Mouse (Mus musculus) heart, adult 2 months (tissue): ENCODE measurements around the gene Fermt2. TPM values are rescaled to one million over a fixed set of nuclear protein-coding genes. Genes with fewer than 3 reads are reported as not detected.
"Not testable (repeated sequence)": the region's sequence is repeated elsewhere in the genome, so short reads cannot be mapped to it uniquely, and the experiment has no call there.

Experiments used
- DNase-seq, 2 experiments: peaks; one replicate each; pipeline ENCODE4 v3.0.0; 2021
- H3K27ac ChIP-seq: fragments of 200-600 bp; 2 replicates; pipeline ENCODE4 v1.8.1; 2022
- H3K27me3 ChIP-seq: fragments of 200-500 bp; 2 replicates; pipeline ENCODE4 v1.6.1; 2012; ENCODE audit warnings: mild to moderate bottlenecking, low read length, inconsistent platforms, mixed read lengths; ENCODE audit not compliant: control insufficient read depth, insufficient read depth
- H3K36me3 ChIP-seq: fragments of 200-500 bp; 2 replicates; pipeline ENCODE4 v1.6.1; 2012; ENCODE audit warnings: low read length, inconsistent platforms; ENCODE audit not compliant: control insufficient read depth, insufficient read depth
- H3K4me1 ChIP-seq: fragments of 200-500 bp; 2 replicates; pipeline ENCODE4 v1.6.1; 2011; ENCODE audit warnings: low read length; ENCODE audit not compliant: control insufficient read depth, insufficient read depth
- H3K4me3 ChIP-seq: fragments of 200-600 bp; 2 replicates; pipeline ENCODE4 v1.8.1; 2022
- H3K79me2 ChIP-seq: fragments of 200-500 bp; replicated peaks from 2 replicates; pipeline ENCODE4 v1.6.1; 2012; ENCODE audit warnings: mild to moderate bottlenecking, inconsistent platforms, low read length, moderate library complexity, mixed read lengths; ENCODE audit not compliant: control insufficient read depth, insufficient read depth
- H3K9ac ChIP-seq: fragments of 200-500 bp; 2 replicates; pipeline ENCODE4 v1.6.1; 2012; ENCODE audit warnings: low read depth, mild to moderate bottlenecking, control low read depth, inconsistent platforms, low read length, mixed read lengths
- CTCF ChIP-seq: fragments of 200-600 bp; IDR thresholded peaks from 2 replicates; pipeline ENCODE4 v1.8.1; 2022; ENCODE audit warnings: antibody characterized with exemption, mild to moderate bottlenecking, moderate library complexity
- EP300 ChIP-seq: fragments of 200-500 bp; IDR thresholded peaks from 2 replicates; pipeline ENCODE4 v1.6.1; 2011; ENCODE audit warnings: low read depth, low read length, control low read depth; ENCODE audit not compliant: insufficient read depth
- POLR2A ChIP-seq: fragments of 200-500 bp; IDR thresholded peaks from 2 replicates; pipeline ENCODE4 v1.6.1; 2011; ENCODE audit warnings: mild to moderate bottlenecking, low read depth, low read length, control low read depth; ENCODE audit not compliant: insufficient read depth
- WGBS: fragments of 180-500 bp; shearing (Covaris S2); methylation state at CpG from one replicate; pipeline ENCODE4 v1.1.7; 2018; 5-methylcytosine and 5-hydroxymethylcytosine counted together
- intact Hi-C: fragments of 180-260 bp; cut with DNase I; formaldehyde crosslinking; loops from one replicate; pipeline ENCODE4 v1.15.1; 2025
- polyA plus RNA-seq: library from polyadenylated mRNA; depleted of rRNA; stranded (reverse); fragments of >200 nt; gene quantifications from 2 replicates; pipeline ENCODE4 v1.2.3, GENCODE M21; 2012
- total RNA-seq, 2 experiments: library from RNA; stranded (reverse); gene quantifications; 2 replicates each; pipeline ENCODE4 v1.2.3; 2021

Gene Fermt2
- total and polyA plus RNA-seq, 3 experiments: 80.7 to 250 (median 230) TPM

DNA sequence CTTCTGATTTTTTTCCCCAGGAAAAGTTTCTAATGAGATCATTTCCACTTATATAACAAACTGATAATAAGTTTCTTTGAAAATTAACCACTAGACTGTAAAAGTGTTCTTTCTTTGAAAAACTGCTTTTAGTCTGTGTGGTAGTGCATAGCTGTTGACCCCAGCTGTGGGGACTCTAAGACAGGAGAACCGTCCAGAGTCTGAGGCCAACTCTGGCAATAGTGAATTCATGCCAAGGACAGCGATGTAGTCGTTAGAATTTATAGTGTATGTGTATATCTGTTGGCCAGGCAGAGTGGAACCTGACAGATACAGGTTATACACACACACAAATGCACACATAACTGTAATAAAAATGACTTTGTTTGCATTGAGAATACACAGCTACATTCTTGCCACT lies 51.4 kb downstream of the Fermt2 start:
- Histone ChIP-seq H3K79me2 (peaks cover 9% of the 10 kb centered on the region; the same call in 1 of the 2 replicates), H3K4me1 (peaks cover 14% of the 10 kb centered on the region), H3K4me3 (no peak overlapping the region), H3K36me3 (peaks cover 16% of the 10 kb centered on the region), H3K9ac (no peak overlapping the region), H3K27ac (no peak overlapping the region; the same call in 1 of the 2 replicates), H3K27me3 (no peaks in the 10 kb centered on the region)
- WGBS: 23% methylated on average over 3 of the region's 3 CpGs
- intact Hi-C loops: loop anchor here (5.0 kb wide), 1 partner anchor 49 kb away; no protein-coding TSS in a partner anchor
- no peak for DNase-seq
- TF ChIP-seq POLR2A: no peak
- no peak for TF ChIP-seq CTCF
- no peak for TF ChIP-seq EP300

DNA sequence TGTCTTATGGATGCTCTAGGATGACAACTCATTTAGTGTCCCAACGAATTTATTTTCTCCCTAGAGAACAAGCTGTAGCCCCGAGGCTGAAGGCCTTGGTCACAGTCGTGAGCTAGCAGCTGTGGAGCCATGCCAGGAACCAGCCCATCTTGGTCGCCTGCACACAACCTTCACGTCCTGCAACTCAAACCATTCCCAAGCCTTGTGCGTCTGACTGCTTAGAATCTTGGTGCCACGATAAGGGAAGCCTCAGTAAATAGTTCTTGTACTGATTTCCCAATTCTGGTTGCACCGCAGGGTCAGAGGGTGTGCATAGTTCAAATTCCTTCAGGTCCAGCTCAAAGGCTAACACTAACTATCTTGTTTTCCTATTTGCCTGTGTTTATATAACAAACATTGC lies 52.3 kb downstream of the Fermt2 start:
- intact Hi-C loops: loop anchor here (2.0 to 5.0 kb wide), 2 partner anchors 19 to 50 kb away; no protein-coding TSS in a partner anchor
- Histone ChIP-seq H3K27ac (peak overlapping the region; percentile 42), H3K9ac (no peak overlapping the region), H3K4me3 (no peak overlapping the region), H3K36me3 (peaks cover 17% of the 10 kb centered on the region), H3K4me1 (peaks cover 14% of the 10 kb centered on the region), H3K79me2 (peaks cover 9% of the 10 kb centered on the region; the same call in 1 of the 2 replicates), H3K27me3 (no peaks in the 10 kb centered on the region)
- DNase-seq: peak in 1 of 2 experiments; percentile 49
- whole genome bisulfite sequencing: 18% methylated on average over 8 of the region's 8 CpGs
- no peak for TF ChIP-seq POLR2A
- no peak for TF ChIP-seq EP300
- no peak for TF ChIP-seq CTCF

DNA sequence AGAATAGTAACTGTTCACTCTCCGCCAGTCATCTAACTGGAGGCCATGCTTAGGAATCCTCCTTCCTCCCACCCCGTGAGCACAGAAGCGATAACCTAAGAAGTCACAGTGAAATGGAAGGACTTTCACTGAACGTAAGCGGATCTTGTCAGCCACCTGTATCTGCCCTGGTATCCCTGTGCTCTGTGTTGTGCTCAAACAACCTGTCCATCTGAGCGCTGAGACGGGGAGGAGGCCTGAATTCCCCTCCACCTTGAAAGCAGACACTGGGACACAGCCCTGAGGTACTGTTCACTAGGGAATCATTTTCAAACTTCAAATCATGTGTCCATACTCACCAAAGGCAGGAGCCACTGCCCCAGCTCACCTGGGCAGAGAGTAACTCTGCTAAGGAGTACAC lies 52.9 kb downstream of the Fermt2 start:
- no peaks in the 10 kb centered on the region for H3K27me3 ChIP-seq
- H3K4me1 ChIP-seq: peaks cover 14% of the 10 kb centered on the region
- WGBS: 91% methylated on average over 7 of the region's 7 CpGs
- TF ChIP-seq CTCF (no peak), EP300 (no peak), POLR2A (no peak)
- H3K4me3 ChIP-seq: no peak overlapping the region
- H3K79me2 ChIP-seq: peaks cover 7% of the 10 kb centered on the region; the same call in 1 of the 2 replicates
- intact Hi-C loops: loop anchor here (2.0 to 5.0 kb wide), 2 partner anchors 18 to 50 kb away; no protein-coding TSS in a partner anchor
- H3K9ac ChIP-seq: no peak overlapping the region
- peaks cover 17% of the 10 kb centered on the region for H3K36me3 ChIP-seq
- H3K27ac ChIP-seq: peak overlapping the region; percentile 42
- no peak for DNase-seq

DNA sequence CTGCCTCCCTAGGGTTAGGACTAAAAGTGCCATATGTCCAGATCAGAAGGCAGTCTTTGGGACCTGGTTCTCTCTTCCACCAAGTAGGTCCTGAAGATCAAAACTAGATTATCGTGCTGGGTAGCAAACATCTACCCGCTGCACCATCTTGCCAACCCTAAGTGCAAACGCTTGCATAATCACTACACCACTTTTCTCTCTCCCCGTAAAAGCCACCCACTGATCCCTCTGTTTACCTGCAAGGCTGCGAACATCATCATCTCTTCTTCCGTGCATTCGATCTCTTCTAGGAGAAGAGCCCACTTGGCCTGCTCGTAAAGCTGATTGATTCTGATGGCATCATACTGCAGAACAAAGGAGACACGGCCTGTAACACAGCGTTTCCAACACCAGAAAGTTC lies 57.4 kb downstream of the Fermt2 start:
- no peak for TF ChIP-seq CTCF
- no peak for TF ChIP-seq EP300
- no peak for TF ChIP-seq POLR2A
- H3K27ac ChIP-seq: no peak overlapping the region
- DNase-seq: no peak
- H3K27me3 ChIP-seq: no peaks in the 10 kb centered on the region
- H3K36me3 ChIP-seq: peaks cover 11% of the 10 kb centered on the region
- peaks cover 4% of the 10 kb centered on the region; the same call in 1 of the 2 replicates for H3K79me2 ChIP-seq
- H3K4me3 ChIP-seq: no peak overlapping the region
- 94% methylated on average over 10 of the region's 10 CpGs for WGBS
- intact Hi-C loops: no loop called here
- no peak overlapping the region for H3K9ac ChIP-seq
- H3K4me1 ChIP-seq: peaks cover 2% of the 10 kb centered on the region

DNA sequence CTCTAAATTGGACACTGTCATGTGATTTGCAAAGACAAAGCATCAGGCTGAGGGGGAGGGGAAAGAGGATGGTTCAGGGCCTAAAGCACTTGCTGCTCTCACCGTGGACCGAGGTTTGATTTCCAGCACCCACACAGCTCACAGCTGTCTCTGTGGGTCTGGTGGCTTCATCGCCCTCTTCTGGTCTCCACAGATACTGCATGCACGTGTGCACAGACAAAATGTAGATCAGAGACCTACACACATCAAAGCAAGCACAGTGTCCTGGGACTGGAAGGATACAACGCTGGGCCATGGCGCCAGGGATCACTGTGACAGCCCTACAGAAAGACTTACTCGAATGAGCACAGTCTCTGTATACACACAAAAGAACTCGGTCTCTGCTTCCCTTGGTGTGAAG lies 60.5 kb downstream of the Fermt2 start:
- H3K27ac ChIP-seq: no peak overlapping the region
- intact Hi-C loops: no loop called here
- no peaks in the 10 kb centered on the region for H3K27me3 ChIP-seq
- WGBS: 97% methylated on average over 8 of the region's 8 CpGs
- H3K4me3 ChIP-seq: no peak overlapping the region
- DNase-seq: no peak
- H3K4me1 ChIP-seq: peaks cover 4% of the 10 kb centered on the region
- no peak overlapping the region for H3K9ac ChIP-seq
- H3K36me3 ChIP-seq: peaks cover 10% of the 10 kb centered on the region
- H3K79me2 ChIP-seq: no peaks in the 10 kb centered on the region; the same call in 1 of the 2 replicates
- TF ChIP-seq EP300 (no peak), CTCF (peak; percentile 62)

DNA sequence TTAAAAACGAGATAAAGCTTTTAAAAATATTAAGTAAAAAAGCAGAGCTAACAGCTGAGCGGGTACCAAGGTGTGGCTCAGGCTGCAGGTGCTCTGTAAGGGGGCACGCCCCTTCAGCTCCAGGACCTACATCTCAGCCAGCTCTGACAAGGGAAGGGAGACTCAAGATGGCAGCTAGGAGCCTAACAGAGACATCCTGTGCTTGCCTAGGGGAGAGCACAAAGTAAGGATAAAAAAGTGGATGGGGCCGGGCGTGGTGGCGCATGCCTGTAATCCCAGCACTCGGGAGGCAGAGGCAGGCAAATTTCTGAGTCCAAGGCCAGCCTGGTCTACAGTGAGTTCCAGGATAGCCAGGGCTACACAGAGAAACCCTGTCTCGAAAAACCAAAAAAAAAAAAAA lies 63.5 kb downstream of the Fermt2 start:
- H3K9ac ChIP-seq, H3K79me2 ChIP-seq, H3K27ac ChIP-seq, DNase-seq, H3K27me3 ChIP-seq, H3K4me3 ChIP-seq, intact Hi-C loops: not testable (repeated sequence)
- Histone ChIP-seq H3K4me1 (peaks cover 12% of the 10 kb centered on the region), H3K36me3 (peaks cover 24% of the 10 kb centered on the region)
- WGBS: 91% methylated on average over 8 of the region's 8 CpGs
